Comparison of ENCODE assay signal across 8 mouse cellular contexts in the genomic region with DNA sequence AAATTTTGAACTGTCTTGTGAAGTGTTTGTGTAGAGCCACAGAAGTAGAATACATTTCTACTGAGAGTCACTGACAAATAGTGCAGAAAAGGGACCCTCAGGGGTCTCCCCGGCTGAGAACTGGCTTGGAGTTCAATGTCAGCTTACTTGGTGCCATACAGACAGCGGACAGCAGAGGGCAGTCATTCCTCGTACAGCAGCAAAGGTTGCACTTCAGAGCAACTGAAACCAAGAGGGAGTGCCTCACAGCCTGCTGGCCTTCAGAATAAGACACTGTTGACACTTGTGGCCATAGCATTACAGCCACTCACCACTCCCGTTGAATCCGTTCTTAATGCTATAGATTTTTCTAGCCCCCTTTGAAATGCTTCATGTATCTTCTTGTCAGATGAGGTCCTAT. TPM values are rescaled to one million over a fixed set of nuclear protein-coding genes. Genes with fewer than 3 reads are reported as not detected.
A peak's percentile ranks its signal among the peaks of the same experiment; 100 is the strongest.
DNase-seq lines count a peak whose midpoint lies in the region.

No protein-coding gene starts in this region.

- DNase-seq in CD4-positive helper T cell, adult 2 months (ENCODE audit: low read depth, low spot score): peak; percentile 73
- peak; percentile 86 for DNase-seq in NIH3T3 (ENCODE audit: low read depth)
- DNase-seq in cerebellum, adult 9-11 months: peak; percentile 67
- DNase-seq in gastrocnemius, postnatal 10 days: peak; percentile 81
- peak; percentile 88 for DNase-seq in layer of hippocampus, adult 11-12 months (ENCODE audit: low spot score)
- DNase-seq in lung, postnatal 14 days: peak; percentile 85
- DNase-seq in retina, embryonic 14.5 days (ENCODE audit: low spot score): peak; percentile 88
- peak; percentile 37 for DNase-seq in urinary bladder, adult 2 months (ENCODE audit: low spot score)

RNA-seq across cellular contexts. Expression of gene Med31, which starts 9.5 kb away (rescaled TPM):
- total RNA-seq in gastrocnemius, postnatal 10 days (2021): 1 to 10 TPM; 8.2 to 9.2 TPM
- polyA plus RNA-seq in urinary bladder, adult 2 months (2012; rRNA removed): 17.7 and 25.5 TPM in 2 replicates

RNA-seq across cellular contexts. Expression of gene Txndc17, which starts 17.5 kb away (rescaled TPM):
- 10 to 100 TPM; 37.9 to 40.3 TPM for total RNA-seq in gastrocnemius, postnatal 10 days (2021)
- polyA plus RNA-seq in urinary bladder, adult 2 months (2012; rRNA removed): 146 and 164 TPM in 2 replicates

RNA-seq across cellular contexts. Expression of gene 4933427D14Rik, which starts 17.6 kb away (rescaled TPM):
- 1 to 10 TPM; 2.0 to 5.6 TPM for total RNA-seq in gastrocnemius, postnatal 10 days (2021)
- 10.7 and 10.8 TPM in 2 replicates for polyA plus RNA-seq in urinary bladder, adult 2 months (2012; rRNA removed)

RNA-seq across cellular contexts. Expression of gene Gm43951, which starts 18.2 kb away (rescaled TPM):
- under 1 TPM; 0.31 to 0.45 TPM for total RNA-seq in gastrocnemius, postnatal 10 days (2021)
- polyA plus RNA-seq in urinary bladder, adult 2 months (2012; rRNA removed): 0.43 and 0.84 TPM in 2 replicates

RNA-seq across cellular contexts. Expression of gene Slc13a5, which starts 42.2 kb away (rescaled TPM):
- total RNA-seq in gastrocnemius, postnatal 10 days (2021): 10 to 100 TPM in 1 of 2 experiments, under 1 TPM in 1; 0.33 to 10.5 TPM
- polyA plus RNA-seq in urinary bladder, adult 2 months (2012; rRNA removed): 0.16 and 0.39 TPM in 2 replicates

Comparison
In these comparisons a context has a peak if more than half of its experiments do, and no peak if none do; other contexts are left out.
1. Peak in every context shown above with its lines: DNase-seq.
2. DNase-seq: peak in every context shown above with its lines; median percentile 88 in layer of hippocampus, adult 11-12 months; 88 in retina, embryonic 14.5 days; 86 in NIH3T3; 85 in lung, postnatal 14 days; 81 in gastrocnemius, postnatal 10 days; 73 in CD4-positive helper T cell, adult 2 months; 67 in cerebellum, adult 9-11 months; 37 in urinary bladder, adult 2 months.